Mouse (Mus musculus) brain, adult 2 months (tissue): ENCODE results near the gene Speer4f1.
"Not testable (repeated sequence)": the region's sequence is repeated elsewhere in the genome, so short reads cannot be mapped to it uniquely, and the experiment has no call there.

Experiments used
- DNase-seq: peaks from one replicate; pipeline ENCODE4 v3.0.0; 2011; ENCODE audit warnings: low read depth, low spot score

Gene Speer4f1

DNA sequence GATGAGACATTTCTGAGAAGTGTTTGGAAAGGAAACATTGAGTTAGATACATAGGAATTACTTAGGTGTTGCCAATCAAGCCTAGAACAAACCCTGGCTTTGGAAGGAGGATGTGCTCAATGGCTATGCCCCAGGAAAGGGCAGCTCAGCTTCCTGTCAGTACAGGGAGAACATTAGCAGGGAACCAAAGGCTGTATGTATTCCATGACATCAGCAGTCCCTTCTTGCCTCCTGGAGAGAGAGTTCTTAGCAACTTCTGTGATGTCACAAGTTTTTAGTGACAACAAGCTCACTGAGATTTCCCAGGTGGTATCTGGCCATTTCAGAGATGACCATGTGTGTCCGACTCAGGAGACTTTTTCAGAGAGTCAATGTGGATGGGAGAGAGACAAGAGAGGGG, at the start of gene Speer4f1:
Gene Speer4f1, plus strand, starts transcription at position 301 of the 400 bp plus-strand sequence.
- DNase-seq, result not testable (repeated sequence)

DNA sequence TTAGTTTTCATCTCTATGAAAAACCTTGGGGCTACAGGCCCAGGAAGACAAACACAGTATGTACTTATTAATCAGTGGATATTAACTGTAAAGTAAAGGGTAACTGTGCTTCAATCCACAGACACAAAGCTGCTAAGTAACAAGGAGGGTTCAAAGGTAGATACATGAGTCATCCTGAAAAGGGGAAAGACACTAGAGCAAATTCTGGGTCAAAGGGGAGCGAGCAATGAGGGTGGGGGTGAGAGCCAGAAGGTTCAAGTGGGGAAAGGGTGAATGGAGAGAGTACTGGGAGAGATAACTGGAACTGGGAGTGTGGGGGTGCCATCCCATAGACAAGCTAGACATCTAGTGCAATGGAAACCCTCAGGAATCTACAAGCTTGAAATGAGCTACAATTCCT, 49.0 kb upstream of the Speer4f1 start:
- no peak for DNase-seq

DNA sequence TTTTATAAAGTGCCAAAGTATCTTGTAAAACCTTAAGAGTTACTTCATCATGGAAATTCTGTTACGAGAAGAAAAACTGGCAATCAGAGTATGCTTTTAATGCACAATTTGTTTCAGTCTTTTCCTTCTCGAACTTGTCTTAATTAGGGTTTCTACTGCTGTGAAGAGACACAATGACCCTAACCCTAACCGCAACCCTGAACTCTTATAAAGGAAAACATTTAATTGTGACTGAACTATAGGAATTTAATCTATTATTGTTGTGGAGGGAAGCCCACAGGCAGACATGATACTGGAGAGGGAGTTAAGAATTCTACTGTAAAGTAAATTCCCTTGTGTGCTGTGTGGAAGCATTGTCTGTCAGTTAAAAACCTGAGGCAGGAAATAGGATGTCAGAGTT, 41.2 kb upstream of the Speer4f1 start:
- no peak for DNase-seq

DNA sequence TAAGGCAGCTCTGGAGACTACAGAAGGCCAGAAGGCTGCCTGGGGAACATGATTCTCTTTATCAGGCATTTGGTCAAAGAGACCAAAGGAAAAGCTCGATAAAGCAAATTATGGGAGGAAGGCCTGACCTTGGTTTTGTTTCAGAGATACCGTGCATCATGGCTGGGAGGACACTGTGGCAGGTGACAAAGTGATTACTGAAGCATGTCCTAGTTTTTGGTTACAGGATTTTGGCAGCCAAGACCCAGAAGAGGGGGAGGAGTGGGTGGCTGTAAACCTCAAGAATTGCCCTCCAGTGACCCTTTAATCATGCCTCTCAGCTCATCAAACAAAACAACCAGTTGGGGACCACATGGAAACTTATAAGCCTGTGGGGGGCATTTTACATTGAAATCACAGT, 39.7 kb upstream of the Speer4f1 start:
- no peak for DNase-seq

GRCm38 (mm10) chr5:17439487-17440102, 36.3 kb upstream of the Speer4f1 start:
- DNase-seq, result no peak

DNA sequence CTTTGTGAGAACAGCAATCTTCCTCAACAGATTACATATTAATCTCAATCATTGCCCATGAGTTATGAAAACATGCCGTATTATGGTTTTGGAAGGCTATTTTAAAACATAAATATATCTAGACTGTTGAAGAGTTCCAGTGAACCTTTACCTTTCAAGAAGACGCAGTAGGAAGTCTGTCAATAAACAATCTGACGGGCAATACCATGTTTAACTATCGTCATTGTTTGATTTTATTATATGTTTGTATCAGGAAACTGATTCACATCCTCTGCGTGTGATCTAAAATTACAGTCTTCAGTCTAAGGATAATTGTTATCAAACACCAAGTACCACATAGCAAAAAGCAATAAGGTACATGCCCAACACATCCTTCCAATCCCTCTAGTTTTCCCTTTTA, 21.8 kb upstream of the Speer4f1 start:
- DNase-seq, result no peak

GRCm38 (mm10) chr5:17454952-17455586, 20.8 kb upstream of the Speer4f1 start:
- DNase-seq, result no peak

GRCm38 (mm10) chr5:17456671-17457070, 19.2 kb upstream of the Speer4f1 start:
- no peak for DNase-seq

- not testable (repeated sequence) for DNase-seq
These were observed 7.8 kb upstream of the Speer4f1 start for GRCm38 (mm10) chr5:17468120-17468519.

DNA sequence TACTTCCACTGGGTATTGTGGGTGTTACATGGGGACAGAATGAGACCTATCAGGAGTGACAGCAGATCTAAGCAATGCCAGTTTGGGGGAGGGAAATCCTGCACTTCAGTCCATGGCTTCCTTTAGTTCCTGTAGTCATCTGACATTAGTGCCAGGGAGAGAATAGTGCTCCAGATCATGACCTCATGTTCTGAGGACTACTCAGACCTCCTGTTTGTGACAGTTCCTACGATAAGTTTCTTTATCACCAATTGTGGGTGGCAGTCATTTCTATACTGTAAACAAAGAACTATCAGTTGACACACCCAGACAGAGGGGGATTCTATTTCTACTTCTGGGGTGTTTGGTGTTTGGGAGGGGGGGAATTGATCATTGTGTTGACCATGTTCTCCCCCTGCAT, 578 bp downstream of the Speer4f1 start:
- no peak for DNase-seq

- no peak for DNase-seq
These were observed 14.0 kb downstream of the Speer4f1 start for GRCm38 (mm10) chr5:17489894-17490293.

DNA sequence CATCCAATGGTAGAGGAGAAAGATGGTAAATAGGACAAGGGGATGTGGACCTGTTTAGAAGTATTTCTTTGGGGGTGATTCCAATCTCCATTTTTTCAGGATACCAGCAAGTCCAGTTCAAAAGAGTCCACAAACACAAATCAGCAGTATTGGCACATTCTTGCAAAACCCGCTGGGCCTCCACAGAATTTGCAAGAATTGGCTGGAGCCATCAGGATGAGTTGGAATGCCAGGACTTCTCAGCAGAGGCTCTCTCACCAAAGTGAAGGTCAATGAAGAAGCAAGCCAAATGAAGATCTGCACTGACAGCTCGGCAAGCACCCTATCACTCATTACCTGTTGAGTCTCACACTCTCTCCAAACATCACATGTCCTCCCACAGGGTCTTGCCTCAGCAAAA, 19.7 kb downstream of the Speer4f1 start:
- no peak for DNase-seq

DNA sequence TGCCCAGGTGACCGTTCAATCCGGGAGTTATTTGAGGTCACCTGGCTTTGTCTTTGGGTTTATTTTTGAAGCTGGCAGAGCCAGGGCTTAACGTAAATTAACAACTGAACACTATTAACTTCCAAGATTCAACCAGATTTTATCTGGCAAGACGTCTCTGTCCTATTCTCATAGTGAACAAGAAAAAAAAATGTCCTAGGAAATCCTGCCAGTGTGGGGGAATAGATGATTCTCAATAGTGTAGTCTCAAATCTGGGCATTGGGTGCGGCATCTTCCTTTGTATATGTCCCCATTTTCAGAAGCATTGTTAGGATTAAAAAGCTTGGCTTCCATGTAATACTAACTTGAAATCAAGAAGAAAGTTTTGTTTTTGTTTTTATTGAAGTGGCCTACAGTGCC, 20.8 kb downstream of the Speer4f1 start:
- DNase-seq, result no peak

DNA sequence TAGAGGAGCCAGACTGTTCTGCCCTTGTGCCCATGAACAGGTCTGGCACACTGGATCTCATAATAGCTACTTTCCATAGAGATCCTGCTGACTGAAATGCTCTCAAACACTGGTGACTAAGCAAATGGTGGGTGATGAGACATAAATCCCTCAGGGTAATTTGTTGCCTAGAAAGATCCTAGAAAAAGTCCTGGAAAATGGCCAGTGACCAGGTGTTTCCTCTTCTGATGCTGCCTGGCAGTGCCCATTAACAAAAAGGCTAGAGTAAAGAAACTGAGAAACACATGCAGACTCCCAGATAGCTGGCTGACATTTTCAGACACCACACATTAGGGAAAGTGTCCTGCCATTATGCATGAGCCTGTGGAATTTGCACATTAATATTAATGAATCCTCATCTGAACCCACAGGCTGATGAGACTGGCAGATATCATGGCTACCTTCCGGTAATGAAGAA, 24.0 kb downstream of the Speer4f1 start:
- DNase-seq, result peak; percentile 47

DNA sequence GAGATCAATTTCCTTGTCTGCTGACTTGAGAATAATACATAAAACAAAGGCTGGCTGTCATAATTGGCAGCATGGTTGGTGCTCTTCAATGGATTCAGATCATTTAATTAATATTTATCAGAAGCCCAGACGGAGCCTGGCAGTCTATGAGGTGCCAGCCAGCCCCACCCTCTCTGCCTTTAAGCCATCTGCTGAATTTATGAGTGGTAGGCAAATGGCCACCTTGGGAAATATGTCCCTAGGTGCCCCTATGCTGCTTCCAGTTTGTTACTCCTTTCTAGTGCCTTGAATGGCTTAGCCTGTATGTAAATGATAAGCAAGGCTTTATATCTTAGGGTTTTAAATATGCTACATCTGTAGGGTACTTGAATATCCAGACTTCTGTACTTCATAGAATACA, 25.0 kb downstream of the Speer4f1 start:
- DNase-seq, result no peak

DNA sequence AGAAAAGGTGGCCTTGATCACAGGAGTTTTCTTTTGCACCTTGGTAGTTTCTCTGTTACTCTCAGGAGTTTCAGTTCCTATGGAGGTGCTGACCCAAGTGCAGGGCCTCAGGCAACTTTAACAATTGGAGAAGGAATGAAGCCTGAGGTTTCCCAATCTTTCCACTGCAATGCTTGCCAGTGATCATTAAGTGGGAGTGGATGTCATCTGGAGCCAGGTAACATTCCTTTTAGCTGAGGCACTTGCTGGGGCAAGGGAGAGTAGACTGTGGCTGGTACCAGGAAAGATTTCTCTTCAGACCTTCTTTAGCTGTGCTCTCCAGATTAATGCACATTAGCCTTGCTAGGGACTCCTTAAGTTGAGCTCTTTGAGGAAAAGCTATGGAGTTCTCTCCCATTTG, 29.6 kb downstream of the Speer4f1 start:
- no peak for DNase-seq

GRCm38 (mm10) chr5:17508038-17508437, 32.1 kb downstream of the Speer4f1 start:
- no peak for DNase-seq
